Mouse (Mus musculus) natural killer cell, adult 2 months (primary cell): ENCODE data around the gene Olfr30.
"Not testable (repeated sequence)": the region's sequence is repeated elsewhere in the genome, so short reads cannot be mapped to it uniquely, and the experiment has no call there.

Experiments used
- DNase-seq, 2 experiments: peaks; one replicate each; pipeline ENCODE4 v3.0.0; 2022; ENCODE audit warnings: low spot score in 2 of 2

Olfr30 gene

DNA sequence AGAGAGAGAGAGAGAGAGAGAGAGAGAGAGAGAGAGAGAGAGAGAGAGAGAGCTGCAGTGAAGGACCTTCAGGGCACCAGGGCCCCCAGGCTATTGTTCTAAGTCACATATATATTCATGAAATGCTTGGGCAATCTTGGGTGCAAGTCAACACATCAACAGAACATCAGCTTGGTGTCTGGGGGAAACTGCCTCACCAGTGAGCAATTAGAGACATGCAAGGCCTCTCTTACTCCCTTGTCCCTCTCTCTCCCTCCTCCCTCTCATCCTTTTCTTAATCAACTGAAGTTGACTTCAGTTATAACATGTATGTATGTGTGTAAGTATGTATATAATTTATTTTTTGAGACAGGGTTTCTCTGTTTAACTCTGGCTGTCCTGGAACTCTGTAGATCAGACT lies at the start of gene Olfr30:
TSS of gene Olfr30 (minus strand) at position 101 of the 400 bp plus-strand sequence.
- DNase-seq: no peak

DNA sequence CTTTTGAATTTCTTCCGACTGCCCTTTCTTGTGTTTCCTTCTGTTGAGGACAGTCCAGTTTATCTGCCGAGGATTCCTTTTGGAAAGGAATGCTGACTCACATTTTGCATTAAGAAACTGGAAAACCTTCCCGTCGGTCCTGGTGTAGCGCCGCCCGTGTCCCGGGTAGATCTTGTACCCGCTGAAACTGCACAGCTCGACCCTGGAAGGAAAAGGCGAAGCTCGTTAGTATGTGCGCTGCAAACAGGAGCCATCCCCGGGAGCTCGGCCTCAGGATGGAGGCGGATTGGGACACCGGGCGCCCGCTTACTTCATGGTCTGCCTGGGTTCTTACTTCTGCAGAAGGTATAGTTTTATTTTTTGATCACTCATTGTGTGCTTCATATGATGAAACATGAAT lies 47.0 kb upstream of the Olfr30 start:
- not testable (repeated sequence) for DNase-seq

DNA sequence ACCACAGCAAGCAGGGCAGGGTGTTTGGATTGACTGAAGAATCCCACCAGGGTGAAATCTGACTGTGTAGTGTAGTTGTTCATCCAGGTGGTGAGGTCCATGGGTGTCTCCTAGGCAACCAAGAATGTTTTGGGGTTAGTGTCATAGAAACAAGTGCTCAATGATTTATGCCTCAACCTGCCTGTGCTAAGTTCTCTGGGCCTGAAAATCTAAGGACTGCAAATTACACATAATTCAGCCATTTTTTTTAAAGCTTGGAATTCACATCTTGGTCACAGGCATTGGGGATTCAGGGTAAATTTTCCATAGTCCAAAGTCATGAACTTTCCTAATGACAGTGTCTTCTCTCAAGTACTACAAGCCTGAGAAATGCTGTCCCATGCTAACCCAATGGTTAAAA lies 40.4 kb upstream of the Olfr30 start, which contains the start of gene Olfr331:
TSS of gene Olfr331 (minus strand) at position 101 of the 400 bp plus-strand sequence.
- DNase-seq: not testable (repeated sequence)

DNA sequence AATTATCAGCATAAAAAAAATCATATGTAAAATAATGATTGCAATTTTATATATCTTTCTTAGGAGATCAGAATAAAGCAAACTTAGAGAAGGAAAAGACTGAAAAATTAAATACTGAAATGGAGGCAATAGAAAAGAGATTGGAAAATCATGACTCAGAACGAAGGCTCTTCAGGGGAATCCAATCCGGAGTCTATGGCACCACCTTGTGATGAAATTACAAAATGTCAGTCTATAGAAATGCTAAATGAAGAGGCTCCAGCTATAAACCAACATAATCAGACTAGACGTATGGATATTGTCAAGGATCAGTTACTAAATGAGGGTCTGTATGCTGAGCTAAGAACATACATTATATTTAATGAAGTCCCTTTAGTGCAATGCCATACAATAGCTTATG lies 37.2 kb upstream of the Olfr30 start:
- DNase-seq: no peak

DNA sequence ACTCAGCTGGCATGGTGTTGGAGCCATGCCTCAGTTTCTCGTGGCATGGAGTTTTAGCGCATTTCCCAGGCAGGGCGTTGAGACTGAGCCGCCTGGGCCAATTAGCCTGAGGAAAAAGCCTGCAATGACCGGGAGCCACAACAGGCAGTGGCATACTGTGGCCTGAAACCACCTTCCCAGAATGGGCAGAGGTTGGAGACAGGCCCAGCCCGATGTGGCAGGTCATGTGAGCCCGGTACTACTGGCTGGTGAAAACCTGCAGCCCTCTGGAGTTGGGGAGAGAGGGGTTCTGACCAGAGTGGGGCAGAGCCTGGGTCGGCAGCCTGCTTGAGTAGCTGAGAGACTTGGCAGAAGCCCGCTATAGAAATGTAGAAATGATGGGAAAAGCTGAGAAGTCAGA lies 36.7 kb upstream of the Olfr30 start:
- no peak for DNase-seq

DNA sequence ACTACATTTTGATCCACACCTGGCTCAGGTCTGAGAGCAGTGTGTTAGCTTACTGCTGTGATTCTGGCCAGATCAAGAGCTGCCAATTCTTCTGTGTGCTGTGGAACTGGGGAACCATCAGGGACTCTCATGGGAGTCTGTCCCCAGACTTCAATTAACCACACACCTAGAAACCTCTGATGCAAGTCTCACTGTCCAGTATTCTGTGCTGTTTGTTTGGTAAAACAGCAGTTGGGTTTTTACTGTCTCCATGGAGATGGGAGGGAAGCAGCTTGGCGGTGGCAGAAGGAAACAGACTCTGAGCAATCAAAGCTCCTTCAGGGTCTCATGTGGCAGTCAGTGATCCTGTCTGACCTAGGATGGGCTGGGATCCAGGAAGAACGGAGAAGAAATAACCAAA lies 30.4 kb upstream of the Olfr30 start, which contains the start of gene Olfr332:
TSS of gene Olfr332 (minus strand) at position 101 of the 400 bp plus-strand sequence.
- DNase-seq: no peak

DNA sequence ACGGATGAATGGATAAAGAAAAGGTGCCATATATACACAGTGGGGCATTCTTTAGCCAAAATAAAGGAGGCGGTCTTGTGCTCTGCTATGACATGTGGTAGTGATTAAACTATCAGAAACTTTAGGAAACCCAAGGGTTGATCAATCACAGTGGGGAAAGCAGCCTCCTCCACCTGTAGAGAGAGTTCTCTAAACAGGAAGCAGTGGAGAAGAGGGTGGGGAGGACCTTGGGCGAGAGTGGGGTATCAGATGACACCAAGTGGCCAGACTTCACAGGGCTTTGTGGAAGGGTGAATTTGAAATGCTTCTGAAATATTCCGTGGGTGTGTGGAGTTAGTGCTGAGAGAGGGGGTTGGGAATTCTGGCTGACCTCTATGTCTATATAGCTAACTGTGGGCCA lies 8.5 kb downstream of the Olfr30 start:
- DNase-seq: no peak

DNA sequence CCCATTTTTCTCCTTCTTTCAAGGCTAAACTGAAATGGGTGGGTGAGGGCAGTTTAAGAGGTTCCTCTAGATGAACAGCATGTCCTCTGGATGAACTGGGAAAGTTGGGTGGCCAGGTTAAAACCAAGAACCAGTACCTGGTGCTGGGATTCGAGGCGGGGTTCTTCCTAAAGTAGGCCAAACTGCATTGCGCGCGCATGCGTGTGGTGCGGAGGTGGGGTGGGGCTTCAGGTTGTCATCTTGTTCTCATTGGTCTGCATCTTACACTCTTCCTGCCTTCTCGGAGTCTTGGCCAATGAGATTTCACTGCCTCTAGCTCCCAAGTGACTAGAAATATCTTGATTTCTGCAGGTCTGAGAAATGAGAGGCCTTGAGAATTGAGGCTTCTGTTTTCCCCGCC lies 9.3 kb downstream of the Olfr30 start, which contains the start of gene Lypd9:
TSS of gene Lypd9 (minus strand) at position 165 of the 400 bp plus-strand sequence.
- no peak for DNase-seq

DNA sequence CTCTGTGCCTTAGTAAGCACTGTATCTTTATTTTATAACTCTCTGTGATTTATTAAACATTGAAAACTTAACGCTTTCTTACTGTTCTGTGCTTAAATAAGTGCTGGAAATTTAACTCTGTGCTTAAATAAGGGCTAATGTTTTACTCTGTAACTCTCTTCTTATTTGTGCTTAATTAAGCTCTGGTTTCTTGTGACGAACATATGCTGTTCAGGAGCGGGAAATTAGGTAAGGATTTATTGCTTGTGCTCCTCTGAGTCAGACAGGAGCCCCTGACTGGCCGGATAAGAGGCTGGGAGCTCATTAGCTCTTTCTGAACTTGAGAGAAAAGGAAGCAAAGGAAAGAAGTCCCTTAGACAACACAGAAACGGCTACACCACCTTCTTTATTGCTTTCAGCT lies 24.2 kb downstream of the Olfr30 start:
- DNase-seq: no peak

DNA sequence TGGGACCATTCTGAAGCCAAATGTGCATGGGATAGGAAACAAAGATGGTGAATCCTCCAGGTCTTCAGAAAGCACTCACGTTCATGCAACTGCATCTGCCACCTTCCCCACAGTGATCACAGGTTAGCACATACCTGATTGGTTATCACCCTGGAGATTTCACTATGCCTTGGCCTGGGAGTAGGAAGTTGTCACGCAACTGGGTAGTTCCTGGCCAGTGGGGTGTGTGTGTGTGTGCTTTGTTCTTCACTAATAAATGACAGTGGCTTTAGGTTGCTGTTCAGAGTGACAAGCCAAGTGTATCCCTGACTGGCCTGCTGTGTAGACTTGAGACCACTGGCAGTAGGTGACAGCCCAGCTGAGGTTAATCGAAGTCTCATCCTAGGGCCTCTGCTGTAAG lies 29.8 kb downstream of the Olfr30 start, which contains the start of gene Gm12253:
TSS of gene Gm12253 (plus strand) at position 301 of the 400 bp plus-strand sequence.
- DNase-seq: no peak

DNA sequence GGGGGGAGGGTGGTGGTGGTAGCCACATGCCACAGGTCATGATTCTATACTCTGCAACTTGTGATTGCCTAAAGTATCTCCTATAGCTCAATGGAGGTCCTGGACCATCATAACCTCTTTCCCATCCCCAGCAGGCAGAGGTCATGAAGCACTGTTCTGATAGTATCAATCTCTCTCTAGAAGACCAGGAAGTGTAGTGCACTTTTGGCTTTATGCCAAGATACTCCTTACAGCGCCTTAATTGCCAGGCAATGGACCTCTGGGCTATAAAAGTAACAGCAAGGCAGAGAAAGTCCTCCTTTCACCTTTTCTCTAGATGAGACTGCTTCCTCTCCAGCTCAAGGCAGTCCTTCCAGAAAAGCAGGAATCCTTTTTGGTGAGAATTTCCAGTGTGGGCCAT lies 41.3 kb downstream of the Olfr30 start, which contains the start of gene 1810065E05Rik:
TSS of gene 1810065E05Rik (plus strand) at position 297 of the 400 bp plus-strand sequence.
- DNase-seq: no peak

DNA sequence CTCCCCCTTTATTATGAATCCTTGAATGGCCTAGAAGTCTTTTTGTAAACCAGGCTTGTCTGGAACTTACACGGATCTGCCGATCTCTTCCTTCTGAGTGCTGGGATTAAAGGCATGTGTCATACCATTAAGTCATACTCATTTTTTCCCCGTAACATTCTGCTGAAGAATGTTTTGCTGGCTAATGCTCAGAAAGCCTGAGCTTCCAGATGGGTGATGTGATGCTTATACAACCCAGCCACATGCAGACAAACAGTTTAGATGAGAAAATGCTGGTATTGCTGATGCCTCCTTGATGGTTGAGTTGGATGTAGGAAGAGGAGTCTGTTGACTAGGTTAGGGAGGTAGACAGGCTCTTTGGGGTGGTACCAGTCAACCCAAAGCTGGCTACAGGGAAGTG lies 43.7 kb downstream of the Olfr30 start:
- no peak for DNase-seq

DNA sequence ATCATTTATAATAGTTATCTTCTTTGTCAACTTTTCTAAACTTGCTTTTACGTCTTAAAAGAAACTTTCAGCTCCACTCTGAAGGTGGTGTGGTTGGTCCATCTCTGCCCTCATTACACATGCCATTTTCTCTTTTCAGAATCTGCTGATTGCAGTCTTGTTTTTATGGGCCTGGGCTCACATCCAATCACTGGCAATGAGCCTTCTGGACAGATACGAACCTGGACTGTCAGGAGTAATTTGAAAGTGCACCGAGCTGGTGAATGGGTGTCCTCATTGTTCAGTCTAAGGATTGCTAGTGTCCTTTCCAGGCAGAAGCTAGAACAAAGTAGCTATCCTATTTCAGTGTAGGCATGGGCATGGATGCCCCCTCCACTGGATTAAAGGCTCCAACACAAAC lies 54.0 kb downstream of the Olfr30 start:
- DNase-seq: no peak
